Mouse (Mus musculus): Measurements from ENCODE around the gene Hsd17b6. TPM values are rescaled to one million over a fixed set of nuclear protein-coding genes. Genes with fewer than 3 reads are reported as not detected.

Gene Hsd17b6
- polyA plus RNA-seq, 1 experiment from 2014 or later: not detected

DNA sequence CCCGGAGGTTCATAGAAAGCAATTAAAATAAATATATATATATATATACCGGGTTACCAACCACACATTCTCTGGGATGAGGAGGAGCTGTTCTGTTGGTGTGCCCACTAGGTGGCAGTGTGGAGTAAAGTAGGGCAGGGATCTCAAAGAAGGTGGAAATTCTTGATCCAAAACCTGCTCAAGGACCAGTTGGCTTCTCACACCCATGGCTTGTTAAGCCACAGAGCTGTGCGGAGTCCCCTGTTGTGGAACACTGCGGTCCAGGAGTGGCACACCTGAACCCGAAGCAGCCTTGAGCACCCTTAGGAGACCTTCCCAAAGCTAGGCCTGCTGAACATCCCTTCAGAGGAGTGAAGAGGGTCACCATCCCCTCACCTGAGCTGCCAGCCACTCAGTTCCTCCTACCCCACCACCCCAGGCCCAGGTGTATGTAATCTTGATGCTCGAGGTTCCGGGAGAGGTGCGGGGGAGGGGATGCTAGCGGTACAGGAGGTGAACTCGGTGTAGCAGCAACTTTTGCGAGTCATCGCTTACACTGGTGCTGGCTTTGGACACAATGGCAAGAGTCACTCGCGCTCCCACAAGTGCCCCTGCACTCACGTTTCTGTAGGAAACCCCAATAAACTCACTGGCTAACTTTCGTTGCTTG, 51.1 kb downstream of the Hsd17b6 start:
- no peaks in the 10 kb centered on the region for H3K4me1 ChIP-seq
- 60% methylated on average over 16 of the region's 16 CpGs for WGBS
- H3K4me3 ChIP-seq: no peak overlapping the region

DNA sequence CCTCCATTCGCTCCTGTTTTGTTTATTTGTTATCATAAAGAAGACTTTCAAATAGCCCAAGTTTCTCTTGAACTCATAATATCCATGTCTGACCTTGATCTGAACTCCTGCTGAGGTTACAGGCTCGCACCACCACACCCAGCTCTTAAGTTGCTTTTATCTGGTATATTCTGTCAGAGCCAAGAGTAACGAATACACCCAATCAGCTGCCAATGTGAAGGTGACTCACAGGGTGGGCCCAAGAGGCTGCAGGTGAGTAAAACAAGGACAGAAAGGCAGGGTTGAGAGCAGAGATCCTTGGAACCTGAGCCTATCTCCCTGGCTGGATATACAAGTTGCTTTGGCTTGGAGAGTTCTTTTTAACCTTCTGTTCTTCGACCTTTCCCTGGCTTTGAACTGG, 52.4 kb downstream of the Hsd17b6 start:
- ATAC-seq (ENCODE audit: low FRiP score): no peak
- Histone ChIP-seq H3K9me3 (replicated peaks) (no peaks in the 10 kb centered on the region), H3K9ac (no peak overlapping the region), H3K27me3 (no peaks in the 10 kb centered on the region), H3K4me1 (no peaks in the 10 kb centered on the region), H3K4me2 (replicated peaks) (no peak overlapping the region), H3K36me3 (no peaks in the 10 kb centered on the region), H3K27ac (no peak overlapping the region), H3K4me3 (no peak overlapping the region)
- 77% methylated on average over 4 of the region's 4 CpGs for WGBS

More for the DNA sequence above, 51.1 kb downstream of the Hsd17b6 start:
- no peak overlapping the region for H3K27ac ChIP-seq
- no peak overlapping the region for H3K4me2 ChIP-seq (replicated peaks)
- no peaks in the 10 kb centered on the region for H3K9me3 ChIP-seq (replicated peaks)
- H3K9ac ChIP-seq: no peak overlapping the region
- H3K36me3 ChIP-seq: no peaks in the 10 kb centered on the region
- ATAC-seq (ENCODE audit: low FRiP score): no peak
- no peaks in the 10 kb centered on the region for H3K27me3 ChIP-seq

DNA sequence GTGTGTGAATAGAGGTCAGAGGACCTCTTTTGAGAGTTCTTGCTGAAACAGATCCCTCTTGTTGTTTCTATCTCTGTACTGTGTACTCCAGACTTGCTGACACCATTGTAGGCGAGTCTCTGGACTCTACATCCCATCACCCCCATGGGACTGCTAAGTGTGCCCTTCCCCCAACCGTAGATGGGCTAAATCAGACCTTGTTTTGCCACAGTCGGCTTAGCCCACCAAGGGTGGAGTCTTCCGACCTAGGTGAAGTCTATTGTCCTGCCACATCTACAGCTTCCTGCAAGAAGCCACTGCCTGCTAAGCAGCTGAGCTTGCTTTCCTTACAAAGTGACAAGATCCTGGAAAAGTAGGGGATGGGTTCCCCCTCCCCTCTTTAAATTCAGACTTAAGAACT, 55.6 kb downstream of the Hsd17b6 start:
- ATAC-seq (ENCODE audit: low FRiP score): no peak
- no peak overlapping the region for H3K4me2 ChIP-seq (replicated peaks)
- H3K4me1 ChIP-seq: no peaks in the 10 kb centered on the region
- H3K9ac ChIP-seq: no peak overlapping the region
- H3K4me3 ChIP-seq: no peak overlapping the region
- H3K27ac ChIP-seq: no peak overlapping the region
- H3K27me3 ChIP-seq: no peaks in the 10 kb centered on the region
- 68% methylated on average over 4 of the region's 4 CpGs for WGBS
- no peaks in the 10 kb centered on the region for H3K36me3 ChIP-seq
- H3K9me3 ChIP-seq (replicated peaks): no peaks in the 10 kb centered on the region

DNA sequence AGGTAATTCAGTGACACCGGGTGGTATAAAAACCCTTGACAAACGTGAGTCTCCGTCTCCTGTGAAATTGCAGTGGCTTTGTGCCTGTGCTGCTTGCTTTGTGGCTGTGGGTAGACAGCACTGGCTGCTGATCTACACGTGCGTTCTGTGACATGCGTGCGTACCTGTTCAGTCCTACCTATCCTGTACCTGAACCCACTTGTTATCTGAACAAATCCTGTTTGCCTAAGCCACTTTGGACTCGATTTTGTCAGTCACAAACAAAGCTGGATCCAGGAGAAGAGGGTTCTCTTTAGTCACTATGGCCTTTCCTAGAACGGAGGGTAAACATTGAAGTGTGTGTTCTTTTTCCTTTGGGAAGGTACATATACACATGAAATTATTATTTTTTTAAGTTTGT, 56.0 kb downstream of the Hsd17b6 start:
- H3K4me1 ChIP-seq: no peaks in the 10 kb centered on the region
- WGBS: 84% methylated on average over 9 of the region's 9 CpGs

DNA sequence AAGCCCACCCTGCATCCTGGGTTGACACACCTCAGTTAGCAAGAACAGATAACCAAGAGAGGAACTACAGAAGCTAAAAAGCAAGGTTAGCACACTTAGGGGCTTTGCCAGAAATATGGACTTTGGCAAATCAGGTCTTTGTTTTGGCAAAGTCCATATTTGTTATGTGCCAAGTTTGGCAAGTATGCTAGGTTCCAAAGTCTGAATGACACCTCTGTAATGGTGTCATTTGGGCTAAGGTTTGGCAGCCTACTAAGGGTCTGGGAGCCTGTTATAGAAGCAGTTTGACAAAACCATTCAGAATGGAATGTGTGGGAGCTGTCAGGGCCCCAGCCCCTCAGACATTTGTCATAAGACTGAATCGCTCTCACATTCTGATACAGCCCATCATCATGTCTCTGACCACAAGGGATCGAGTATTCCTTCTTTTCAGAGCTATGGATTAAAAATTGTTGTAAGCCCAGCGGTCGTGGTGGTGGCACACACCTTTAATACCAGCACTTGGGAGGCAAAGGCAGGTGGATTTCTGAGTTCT, 57.7 kb downstream of the Hsd17b6 start:
- H3K27me3 ChIP-seq: no peaks in the 10 kb centered on the region
- H3K4me2 ChIP-seq (replicated peaks): no peak overlapping the region
- 86% methylated on average over 4 of the region's 4 CpGs for WGBS
- H3K4me1 ChIP-seq: no peaks in the 10 kb centered on the region
- no peak overlapping the region for H3K27ac ChIP-seq
- no peak overlapping the region for H3K4me3 ChIP-seq
- H3K9ac ChIP-seq: no peak overlapping the region
- H3K36me3 ChIP-seq: no peaks in the 10 kb centered on the region
- H3K9me3 ChIP-seq (replicated peaks): no peaks in the 10 kb centered on the region
- ATAC-seq (ENCODE audit: low FRiP score): no peak

More for the DNA sequence above, 56.0 kb downstream of the Hsd17b6 start:
- Histone ChIP-seq H3K36me3 (no peaks in the 10 kb centered on the region), H3K9ac (no peak overlapping the region), H3K27me3 (no peaks in the 10 kb centered on the region), H3K9me3 (replicated peaks) (no peaks in the 10 kb centered on the region), H3K4me3 (no peak overlapping the region), H3K4me2 (replicated peaks) (no peak overlapping the region), H3K27ac (no peak overlapping the region)
- no peak for ATAC-seq (ENCODE audit: low FRiP score)

DNA sequence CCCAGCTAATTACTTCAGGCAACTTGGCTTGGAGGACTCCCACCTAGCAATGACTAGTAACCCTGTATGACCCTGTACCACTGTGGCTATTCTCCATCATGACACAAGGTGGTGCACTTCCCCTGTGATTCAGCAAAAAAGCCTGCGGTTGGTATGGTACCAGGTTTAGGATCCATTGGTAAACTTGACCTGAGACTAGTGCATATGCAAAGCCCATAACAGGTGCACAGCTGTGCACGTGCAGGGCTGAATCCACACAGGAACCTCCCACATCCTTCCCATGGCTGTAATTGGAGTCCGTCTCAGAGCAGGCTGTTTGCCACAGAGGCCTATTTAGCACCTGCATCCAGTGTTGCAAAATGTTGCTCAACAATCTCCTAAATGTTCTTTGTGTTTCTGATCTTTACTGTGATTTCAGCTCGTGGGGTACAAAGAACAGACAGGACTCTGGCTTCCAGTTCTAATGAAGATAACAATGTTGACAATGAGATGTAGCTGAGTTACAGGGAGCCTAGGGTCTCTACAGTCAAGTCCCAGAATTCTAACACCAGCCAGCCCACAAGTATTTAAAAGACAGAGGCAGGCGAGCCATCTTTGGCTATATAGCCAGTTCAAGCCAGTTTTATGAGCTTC, 61.9 kb downstream of the Hsd17b6 start:
- H3K9ac ChIP-seq: no peak overlapping the region
- peak; percentile 35; the same call in 1 of the 2 replicates for ATAC-seq (ENCODE audit: low FRiP score)
- no peak overlapping the region for H3K4me3 ChIP-seq
- no peaks in the 10 kb centered on the region for H3K4me1 ChIP-seq
- H3K27me3 ChIP-seq: no peaks in the 10 kb centered on the region
- no peak overlapping the region for H3K27ac ChIP-seq
- H3K36me3 ChIP-seq: no peaks in the 10 kb centered on the region
- no peaks in the 10 kb centered on the region for H3K9me3 ChIP-seq (replicated peaks)
- no peak overlapping the region for H3K4me2 ChIP-seq (replicated peaks)
- 39% methylated on average over 5 of the region's 5 CpGs for WGBS

Other genes starting within 250 kb of the Hsd17b6 start
- gene Rdh1, start 247.9 kb downstream of the Hsd17b6 start, polyA plus RNA-seq (2016; fragmentation: Nextera tagmentation; extraction: Ambion mirVana): 0.05 TPM in 1 of 2 replicates, not detected in the other
- not detected in 2 replicates for gene Rdh16f1, start 247.8 kb downstream of the Hsd17b6 start, polyA plus RNA-seq (2016; fragmentation: Nextera tagmentation; extraction: Ambion mirVana)
- gene Rdh9, start 231.2 kb downstream of the Hsd17b6 start, polyA plus RNA-seq (2016; fragmentation: Nextera tagmentation; extraction: Ambion mirVana): 0.08 TPM in 1 of 2 replicates, not detected in the other
- gene Rdh16, start 206.5 kb downstream of the Hsd17b6 start, polyA plus RNA-seq (2016; fragmentation: Nextera tagmentation; extraction: Ambion mirVana): not detected in 2 replicates
- gene Rdh19, start 157.7 kb downstream of the Hsd17b6 start, polyA plus RNA-seq (2016; fragmentation: Nextera tagmentation; extraction: Ambion mirVana): not detected in 2 replicates
- gene Rdh16f2, start 141.1 kb downstream of the Hsd17b6 start, polyA plus RNA-seq (2016; fragmentation: Nextera tagmentation; extraction: Ambion mirVana): not detected in 2 replicates
- not detected in 2 replicates for gene Rdh7, start 118.8 kb downstream of the Hsd17b6 start, polyA plus RNA-seq (2016; fragmentation: Nextera tagmentation; extraction: Ambion mirVana)
- not detected in 2 replicates for gene Sdr9c7, start 109.1 kb downstream of the Hsd17b6 start, polyA plus RNA-seq (2016; fragmentation: Nextera tagmentation; extraction: Ambion mirVana)
- gene Prim1, start 7.6 kb upstream of the Hsd17b6 start, polyA plus RNA-seq (2016; fragmentation: Nextera tagmentation; extraction: Ambion mirVana): 50.9 and 54.1 TPM in 2 replicates
- gene Naca, start 28.0 kb upstream of the Hsd17b6 start, polyA plus RNA-seq (2016; fragmentation: Nextera tagmentation; extraction: Ambion mirVana): 673 and 675 TPM in 2 replicates
- 495 and 513 TPM in 2 replicates for gene Ptges3, start 51.3 kb upstream of the Hsd17b6 start, polyA plus RNA-seq (2016; fragmentation: Nextera tagmentation; extraction: Ambion mirVana)
- 1,948 and 1,970 TPM in 2 replicates for gene Atp5b, start 75.7 kb upstream of the Hsd17b6 start, polyA plus RNA-seq (2016; fragmentation: Nextera tagmentation; extraction: Ambion mirVana)
- gene Baz2a, start 84.0 kb upstream of the Hsd17b6 start, polyA plus RNA-seq (2016; fragmentation: Nextera tagmentation; extraction: Ambion mirVana): 12.8 and 15.4 TPM in 2 replicates
- 22.5 and 25.5 TPM in 2 replicates for gene Rbms2, start 172.7 kb upstream of the Hsd17b6 start, polyA plus RNA-seq (2016; fragmentation: Nextera tagmentation; extraction: Ambion mirVana)
- gene Gls2, start 186.8 kb upstream of the Hsd17b6 start, polyA plus RNA-seq (2016; fragmentation: Nextera tagmentation; extraction: Ambion mirVana): 0.61 and 0.70 TPM in 2 replicates
- gene Spryd4, start 204.2 kb upstream of the Hsd17b6 start, polyA plus RNA-seq (2016; fragmentation: Nextera tagmentation; extraction: Ambion mirVana): 24.5 and 25.6 TPM in 2 replicates
- gene Mip, start 218.2 kb upstream of the Hsd17b6 start, polyA plus RNA-seq (2016; fragmentation: Nextera tagmentation; extraction: Ambion mirVana): not detected in 2 replicates
- gene Timeless, start 224.5 kb upstream of the Hsd17b6 start, polyA plus RNA-seq (2016; fragmentation: Nextera tagmentation; extraction: Ambion mirVana): 46.2 and 53.7 TPM in 2 replicates
- 0.34 and 0.40 TPM in 2 replicates for gene Apon, start 246.5 kb upstream of the Hsd17b6 start, polyA plus RNA-seq (2016; fragmentation: Nextera tagmentation; extraction: Ambion mirVana)